Mouse (Mus musculus): ENCODE measurements around the gene Nupl2. TPM values are rescaled to one million over a fixed set of nuclear protein-coding genes. Genes with fewer than 3 reads are reported as not detected.

Nupl2 gene
- polyA plus RNA-seq, 1 experiment = 3.6 TPM

GRCm38 (mm10) chr5:24182296-24182734 is 17.6 kb downstream of the Nupl2 start:
- Histone ChIP-seq H3K27me3 (ENCODE audit: control insufficient read depth, insufficient read depth, low read length) (no peaks in the 10 kb centered on the region), H3K4me1 (ENCODE audit: control insufficient read depth, insufficient read depth, insufficient read length) (no peaks in the 10 kb centered on the region), H3K4me3 (ENCODE audit: extremely low read depth, insufficient read depth, insufficient read length) (no peak overlapping the region), H3K27ac (ENCODE audit: insufficient read depth, low read length) (no peak overlapping the region), H3K36me3 (ENCODE audit: control insufficient read depth, insufficient read depth, low read length) (peaks cover 14% of the 10 kb centered on the region)
- TF ChIP-seq CTCF (IDR thresholded peaks at IDR 0.05; ENCODE audit: extremely low read depth, insufficient read depth, insufficient read length, insufficient replicate concordance) (no peak), POLR2A (IDR thresholded peaks at IDR 0.05; ENCODE audit: low read depth, low read length) (no peak)
- no peak for DNase-seq (ENCODE audit: low read depth in 1 of 2, low spot score in 2 of 2)
- WGBS = 96% methylated on average over 9 of the region's 9 CpGs

- H3K4me3 ChIP-seq (ENCODE audit: extremely low read depth, insufficient read depth, insufficient read length) = no peak overlapping the region
- H3K36me3 ChIP-seq (ENCODE audit: control insufficient read depth, insufficient read depth, low read length) = peaks cover 13% of the 10 kb centered on the region
- H3K4me1 ChIP-seq (ENCODE audit: control insufficient read depth, insufficient read depth, insufficient read length) = no peaks in the 10 kb centered on the region
- TF ChIP-seq CTCF (IDR thresholded peaks at IDR 0.05; ENCODE audit: extremely low read depth, insufficient read depth, insufficient read length, insufficient replicate concordance) (no peak), POLR2A (IDR thresholded peaks at IDR 0.05; ENCODE audit: low read depth, low read length) (no peak)
- WGBS = 88% methylated on average over 6 of the region's 6 CpGs
- no peak overlapping the region for H3K27ac ChIP-seq (ENCODE audit: insufficient read depth, low read length)
- no peaks in the 10 kb centered on the region for H3K27me3 ChIP-seq (ENCODE audit: control insufficient read depth, insufficient read depth, low read length)
- no peak for DNase-seq (ENCODE audit: low read depth in 1 of 2, low spot score in 2 of 2)
Observed at GRCm38 (mm10) chr5:24183096-24183495, 18.3 kb downstream of the Nupl2 start.

DNA sequence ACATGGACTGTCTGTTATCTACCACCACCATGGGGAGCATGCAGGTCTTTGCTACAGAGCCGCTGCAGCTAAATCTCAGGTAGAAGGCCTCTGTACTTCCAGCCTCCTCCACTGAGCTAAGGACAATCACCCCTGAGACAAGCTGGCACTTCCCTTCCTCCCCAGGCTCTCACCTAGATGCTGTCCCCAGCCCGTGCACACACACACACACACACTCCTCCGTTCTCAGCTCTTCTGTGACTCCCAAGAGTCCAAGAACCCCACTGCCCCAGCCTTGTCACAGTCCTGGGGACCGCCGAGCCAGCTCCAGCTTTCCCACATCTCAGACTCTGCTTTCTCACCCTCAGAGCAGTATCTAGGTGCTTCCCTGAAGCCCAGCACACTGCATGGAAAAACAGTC is 19.2 kb downstream of the Nupl2 start:
- Histone ChIP-seq H3K27ac (ENCODE audit: insufficient read depth, low read length) (no peak overlapping the region), H3K36me3 (ENCODE audit: control insufficient read depth, insufficient read depth, low read length) (peaks cover 13% of the 10 kb centered on the region), H3K4me1 (ENCODE audit: control insufficient read depth, insufficient read depth, insufficient read length) (no peaks in the 10 kb centered on the region), H3K4me3 (ENCODE audit: extremely low read depth, insufficient read depth, insufficient read length) (no peak overlapping the region), H3K27me3 (ENCODE audit: control insufficient read depth, insufficient read depth, low read length) (no peaks in the 10 kb centered on the region)
- TF ChIP-seq CTCF (IDR thresholded peaks at IDR 0.05; ENCODE audit: extremely low read depth, insufficient read depth, insufficient read length, insufficient replicate concordance) (no peak), POLR2A (IDR thresholded peaks at IDR 0.05; ENCODE audit: low read depth, low read length) (no peak)
- WGBS = 96% methylated on average over 5 of the region's 5 CpGs
- DNase-seq (ENCODE audit: low read depth in 1 of 2, low spot score in 2 of 2) = no peak

- no peak for DNase-seq (ENCODE audit: low read depth in 1 of 2, low spot score in 2 of 2)
- Histone ChIP-seq H3K36me3 (ENCODE audit: control insufficient read depth, insufficient read depth, low read length) (no peaks in the 10 kb centered on the region), H3K4me1 (ENCODE audit: control insufficient read depth, insufficient read depth, insufficient read length) (no peaks in the 10 kb centered on the region), H3K4me3 (ENCODE audit: extremely low read depth, insufficient read depth, insufficient read length) (no peak overlapping the region), H3K27ac (ENCODE audit: insufficient read depth, low read length) (no peak overlapping the region), H3K27me3 (ENCODE audit: control insufficient read depth, insufficient read depth, low read length) (no peaks in the 10 kb centered on the region)
- WGBS = 70% methylated on average over 4 of the region's 4 CpGs
- TF ChIP-seq CTCF (IDR thresholded peaks at IDR 0.05; ENCODE audit: extremely low read depth, insufficient read depth, insufficient read length, insufficient replicate concordance) (no peak), POLR2A (IDR thresholded peaks at IDR 0.05; ENCODE audit: low read depth, low read length) (no peak)
Observed at GRCm38 (mm10) chr5:24188476-24188875, 23.7 kb downstream of the Nupl2 start.

GRCm38 (mm10) chr5:24191821-24192220 is 27.1 kb downstream of the Nupl2 start:
- H3K27ac ChIP-seq (ENCODE audit: insufficient read depth, low read length) = no peak overlapping the region
- H3K36me3 ChIP-seq (ENCODE audit: control insufficient read depth, insufficient read depth, low read length) = no peaks in the 10 kb centered on the region
- TF ChIP-seq CTCF (IDR thresholded peaks at IDR 0.05; ENCODE audit: extremely low read depth, insufficient read depth, insufficient read length, insufficient replicate concordance) (no peak), POLR2A (IDR thresholded peaks at IDR 0.05; ENCODE audit: low read depth, low read length) (no peak)
- 88% methylated on average over 2 of the region's 2 CpGs for WGBS
- DNase-seq (ENCODE audit: low read depth in 1 of 2, low spot score in 2 of 2) = no peak
- H3K27me3 ChIP-seq (ENCODE audit: control insufficient read depth, insufficient read depth, low read length) = no peaks in the 10 kb centered on the region
- no peaks in the 10 kb centered on the region for H3K4me1 ChIP-seq (ENCODE audit: control insufficient read depth, insufficient read depth, insufficient read length)
- no peak overlapping the region for H3K4me3 ChIP-seq (ENCODE audit: extremely low read depth, insufficient read depth, insufficient read length)

GRCm38 (mm10) chr5:24201006-24201405 is 36.2 kb downstream of the Nupl2 start:
- no peak for DNase-seq (ENCODE audit: low read depth in 1 of 2, low spot score in 2 of 2)
- Histone ChIP-seq H3K4me3 (ENCODE audit: extremely low read depth, insufficient read depth, insufficient read length) (no peak overlapping the region), H3K27ac (ENCODE audit: insufficient read depth, low read length) (no peak overlapping the region), H3K4me1 (ENCODE audit: control insufficient read depth, insufficient read depth, insufficient read length) (no peaks in the 10 kb centered on the region), H3K27me3 (ENCODE audit: control insufficient read depth, insufficient read depth, low read length) (no peaks in the 10 kb centered on the region), H3K36me3 (ENCODE audit: control insufficient read depth, insufficient read depth, low read length) (no peaks in the 10 kb centered on the region)
- TF ChIP-seq CTCF (IDR thresholded peaks at IDR 0.05; ENCODE audit: extremely low read depth, insufficient read depth, insufficient read length, insufficient replicate concordance) = no peak
- no peak for TF ChIP-seq POLR2A (IDR thresholded peaks at IDR 0.05; ENCODE audit: low read depth, low read length)
- WGBS = 14% methylated on average over 4 of the region's 4 CpGs

- no peak overlapping the region for H3K4me3 ChIP-seq (ENCODE audit: extremely low read depth, insufficient read depth, insufficient read length)
- TF ChIP-seq CTCF (IDR thresholded peaks at IDR 0.05; ENCODE audit: extremely low read depth, insufficient read depth, insufficient read length, insufficient replicate concordance) = no peak
- no peak for TF ChIP-seq POLR2A (IDR thresholded peaks at IDR 0.05; ENCODE audit: low read depth, low read length)
- DNase-seq (ENCODE audit: low read depth in 1 of 2, low spot score in 2 of 2) = no peak
- H3K36me3 ChIP-seq (ENCODE audit: control insufficient read depth, insufficient read depth, low read length) = no peaks in the 10 kb centered on the region
- no peaks in the 10 kb centered on the region for H3K27me3 ChIP-seq (ENCODE audit: control insufficient read depth, insufficient read depth, low read length)
- no peak overlapping the region for H3K27ac ChIP-seq (ENCODE audit: insufficient read depth, low read length)
- 85% methylated on average over 5 of the region's 5 CpGs for WGBS
- no peaks in the 10 kb centered on the region for H3K4me1 ChIP-seq (ENCODE audit: control insufficient read depth, insufficient read depth, insufficient read length)
Observed at GRCm38 (mm10) chr5:24202492-24202891, 37.7 kb downstream of the Nupl2 start.

Data from spleen, adult 2 months (tissue).